Mouse (Mus musculus) neutrophil, adult 5-6 weeks (primary cell): ENCODE results near the gene Synpo2. TPM values are rescaled to one million over a fixed set of nuclear protein-coding genes. Genes with fewer than 3 reads are reported as not detected.
"Not testable (repeated sequence)": the region's sequence is repeated elsewhere in the genome, so short reads cannot be mapped to it uniquely, and the experiment has no call there.

Source experiments
- ATAC-seq: fragments of 151-379, 151-347 bp; 2 replicates; pipeline ENCODE4 v1.8.0; 2017; ENCODE audit warnings: mild to moderate bottlenecking, moderate TSS enrichment; ENCODE audit not compliant: insufficient number of reproducible peaks, poor library complexity, low FRiP score, severe bottlenecking; ENCODE audit errors: extremely low read depth
- total RNA-seq: library from RNA; stranded (forward); fragments of 200-1000 nt; gene quantifications from 2 replicates; pipeline ENCODE4 v1.2.3, GENCODE M21; 2017

Gene Synpo2
- total RNA-seq, 1 experiment from 2014 or later = not detected

DNA sequence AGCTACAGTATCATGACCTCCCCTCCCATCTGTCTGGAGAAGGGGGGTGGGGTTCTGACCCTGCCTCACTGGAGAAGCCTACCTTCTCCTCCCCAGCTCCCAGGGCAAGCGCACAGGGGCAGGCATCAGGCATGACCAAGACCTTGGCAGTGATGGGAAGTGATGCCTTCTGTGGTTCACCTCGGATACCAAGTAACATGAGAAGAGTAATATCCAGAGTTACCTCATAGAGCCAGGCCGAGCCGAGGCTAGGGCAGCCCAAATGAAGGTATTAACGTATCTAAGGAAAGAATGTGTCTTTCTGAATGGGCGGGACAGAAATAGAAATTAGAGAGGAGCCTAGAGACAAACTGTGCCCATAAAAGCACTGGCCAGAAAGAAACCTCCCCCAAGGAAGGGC lies 92.5 kb downstream of the Synpo2 start:
- no peak for ATAC-seq

DNA sequence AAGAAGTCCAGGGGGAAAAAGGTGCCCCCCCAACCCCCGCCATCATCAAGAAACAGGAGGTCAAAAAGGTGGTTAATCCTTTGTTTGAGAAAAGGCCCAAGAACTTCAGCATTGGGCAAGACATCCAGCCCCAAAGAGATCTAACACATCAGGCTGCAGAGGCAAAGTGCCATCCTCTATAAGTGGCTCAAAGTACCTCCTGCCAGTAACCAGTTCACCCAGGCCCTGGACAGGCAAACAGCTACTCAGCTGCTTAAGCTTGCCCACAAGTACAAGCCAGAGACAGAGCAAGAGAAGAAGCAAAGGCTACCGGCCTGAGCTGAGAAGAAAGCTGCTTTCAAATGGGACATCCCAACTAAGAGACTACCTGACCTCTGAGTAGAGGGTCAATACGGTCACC lies 93.7 kb downstream of the Synpo2 start:
- ATAC-seq = no peak

DNA sequence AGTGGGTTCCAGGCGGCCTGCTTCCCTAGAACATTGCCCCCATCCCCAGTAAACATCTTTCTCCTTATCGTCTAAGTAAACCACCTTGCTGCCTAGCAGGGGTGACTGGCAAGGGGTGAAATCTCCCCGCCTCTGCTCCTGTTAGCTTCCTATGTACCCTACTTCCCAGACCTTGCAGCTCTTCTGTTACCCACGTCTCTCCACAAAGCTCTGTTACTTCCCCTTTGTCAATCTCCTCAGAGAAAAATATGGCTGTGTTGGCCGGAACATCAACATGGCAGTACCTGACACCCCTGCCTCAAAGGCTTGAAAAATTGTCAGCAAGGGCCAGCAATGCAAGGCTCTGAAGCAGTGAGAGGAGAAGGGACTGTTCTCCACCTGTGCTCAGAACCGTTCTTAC lies 94.9 kb downstream of the Synpo2 start:
- ATAC-seq = no peak

DNA sequence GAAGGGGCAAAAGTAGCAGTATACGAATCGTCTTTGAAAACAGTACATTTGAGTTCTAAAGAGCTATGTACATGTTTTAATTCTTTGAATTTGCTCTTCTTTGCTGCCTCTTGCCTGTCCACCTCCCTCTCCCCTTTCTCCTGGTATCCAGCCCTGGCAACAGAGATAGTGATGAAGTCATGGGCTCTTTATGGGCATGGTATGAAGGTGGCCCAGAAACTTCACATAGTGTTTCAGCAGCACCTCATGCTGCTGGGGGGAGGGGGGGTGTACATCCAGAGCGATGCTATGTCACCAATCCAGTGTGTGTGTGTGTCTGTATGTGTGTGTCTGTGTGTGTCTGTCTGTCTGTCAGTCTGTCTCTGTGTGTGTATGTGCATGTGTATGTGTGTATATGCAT lies 95.8 kb downstream of the Synpo2 start:
- ATAC-seq = no peak

DNA sequence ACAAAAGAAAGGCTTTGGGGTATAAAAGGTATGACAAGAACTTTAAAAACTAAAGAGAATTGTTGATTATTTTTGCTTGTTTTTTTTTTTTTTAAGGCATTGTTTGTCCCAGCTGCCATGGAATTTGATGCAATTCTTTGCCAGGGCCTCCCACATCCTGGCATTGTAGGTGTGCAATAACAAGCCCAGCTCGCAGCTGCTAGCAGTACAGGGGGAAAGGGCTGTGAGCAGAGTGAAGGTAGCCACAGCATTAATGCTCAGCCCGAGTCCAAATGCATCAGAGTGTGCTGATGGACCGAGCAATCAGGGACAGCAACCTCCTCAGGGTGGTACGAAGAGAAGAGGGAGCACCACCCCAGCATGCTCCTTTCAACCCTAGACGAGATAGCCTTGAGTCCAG lies 96.3 kb downstream of the Synpo2 start:
- ATAC-seq = no peak

DNA sequence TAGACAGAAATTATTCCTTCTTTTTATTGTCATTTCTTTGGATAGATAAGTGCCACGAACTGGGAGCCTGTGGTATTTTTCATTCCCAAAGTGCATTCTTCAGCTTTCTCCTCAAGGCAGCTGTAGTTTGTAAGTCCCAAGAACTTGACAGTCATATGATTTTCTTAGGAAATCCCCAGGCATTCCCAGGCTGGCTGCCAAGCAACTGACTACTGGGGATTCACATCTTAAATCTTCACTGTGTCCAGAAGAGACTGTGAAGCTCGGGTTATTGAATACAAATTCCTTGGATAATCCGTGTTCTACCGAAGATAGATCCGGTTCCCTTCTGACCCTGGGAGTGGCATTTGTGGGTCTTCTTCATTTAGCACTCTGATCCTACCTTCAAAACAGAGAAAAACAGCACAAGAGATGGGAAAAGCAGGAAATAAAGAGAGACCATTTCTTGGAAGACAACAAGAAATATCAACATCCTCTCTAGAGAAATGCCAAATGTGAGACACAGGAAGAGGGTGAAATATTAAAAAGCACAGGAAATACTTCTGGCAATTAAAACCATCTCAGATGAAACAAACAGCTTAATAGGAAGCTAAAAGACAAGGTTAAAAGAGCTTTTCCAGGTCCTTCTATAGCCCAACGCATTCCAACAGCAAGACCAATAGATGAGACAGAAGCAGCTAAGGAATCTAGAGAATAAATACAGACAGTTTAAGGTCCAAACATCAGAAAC lies 97.5 kb downstream of the Synpo2 start:
- ATAC-seq = no peak

DNA sequence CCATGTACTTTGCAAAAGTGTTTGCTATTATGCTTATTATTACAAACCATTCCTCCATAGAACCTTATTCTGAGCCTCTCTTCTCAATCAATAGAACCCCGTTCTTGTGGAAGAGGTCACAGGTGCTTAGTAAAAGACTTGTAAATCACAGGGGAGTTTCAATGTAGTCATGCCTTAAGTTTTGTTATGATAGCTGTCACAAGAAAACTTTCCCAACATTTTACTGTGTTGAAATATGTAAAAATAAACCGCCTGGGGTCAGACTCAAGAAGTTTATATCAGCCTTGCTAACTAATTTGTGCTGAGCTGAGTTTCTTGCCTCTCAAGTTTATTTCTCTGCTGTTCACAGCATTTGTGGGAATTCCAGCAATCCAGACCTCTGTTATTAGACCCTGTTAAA lies 103.8 kb downstream of the Synpo2 start:
- no peak for ATAC-seq

DNA sequence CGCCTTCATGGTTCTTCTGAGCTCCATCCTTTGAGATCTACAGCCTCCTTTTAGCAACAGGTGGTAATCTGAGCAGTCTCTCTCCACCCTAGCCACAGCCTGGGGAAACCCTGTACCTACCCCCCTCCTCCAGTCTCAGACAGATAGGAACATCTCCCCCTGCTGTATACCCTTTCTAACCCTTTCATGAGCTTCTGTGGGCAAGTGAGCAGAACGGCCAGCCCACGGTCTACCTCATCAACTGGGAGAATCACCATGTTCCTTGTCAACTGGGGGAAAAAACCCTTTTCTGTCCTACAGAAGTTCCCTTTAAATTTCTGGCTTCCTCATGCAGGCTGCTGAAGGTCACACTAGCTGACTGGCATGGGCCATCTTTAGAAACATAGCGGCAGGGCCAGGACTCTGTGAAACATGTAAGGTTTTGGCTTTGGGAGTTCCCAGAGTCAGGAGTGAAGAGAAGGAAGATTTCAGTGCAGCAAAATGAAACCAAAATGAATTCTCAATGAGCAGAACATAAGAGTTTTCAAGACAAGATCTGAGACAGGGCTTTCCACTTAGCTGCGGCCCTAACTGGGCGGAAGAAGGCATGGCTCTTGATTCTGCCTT lies 104.7 kb downstream of the Synpo2 start:
- ATAC-seq = no peak

DNA sequence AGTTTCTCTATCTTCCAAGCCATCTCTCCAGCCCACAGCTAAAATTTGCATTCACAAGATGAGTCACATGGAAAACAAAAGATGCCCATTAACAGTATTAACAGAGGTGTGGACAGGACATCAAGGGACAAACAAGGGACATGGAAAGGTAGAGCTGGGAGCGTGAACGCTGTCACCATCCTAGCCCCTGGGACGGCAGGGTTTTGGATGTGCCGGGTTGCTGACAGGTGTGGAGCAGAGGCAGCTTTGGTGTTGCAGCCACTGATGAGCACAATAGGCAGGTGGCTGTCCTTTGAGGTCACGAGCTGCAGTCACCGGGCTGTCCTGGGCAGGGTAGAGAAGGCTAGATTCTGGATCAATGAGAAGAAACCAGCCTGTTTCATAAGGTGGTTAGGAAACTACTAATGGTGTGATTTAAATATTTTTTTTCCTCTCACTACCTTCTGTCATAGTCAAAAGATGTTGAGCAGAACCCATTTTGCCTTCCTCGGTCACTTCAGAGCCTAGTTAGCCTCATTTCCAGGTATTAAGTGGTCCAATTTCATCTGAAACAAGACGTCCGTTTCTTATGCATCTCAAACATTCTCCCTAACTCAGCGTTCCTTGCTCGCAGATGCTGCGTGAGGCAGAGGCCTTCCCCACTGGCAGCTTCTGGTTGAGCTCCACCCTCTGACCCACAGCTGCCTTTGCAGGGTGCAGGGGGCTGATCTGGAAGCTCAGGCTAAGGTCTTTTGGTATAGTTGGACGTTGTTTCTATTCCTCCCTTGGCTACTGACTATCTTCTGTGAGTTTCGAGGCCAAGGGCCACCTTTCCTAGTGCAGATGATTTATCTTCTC lies 105.4 kb downstream of the Synpo2 start:
- no peak for ATAC-seq

DNA sequence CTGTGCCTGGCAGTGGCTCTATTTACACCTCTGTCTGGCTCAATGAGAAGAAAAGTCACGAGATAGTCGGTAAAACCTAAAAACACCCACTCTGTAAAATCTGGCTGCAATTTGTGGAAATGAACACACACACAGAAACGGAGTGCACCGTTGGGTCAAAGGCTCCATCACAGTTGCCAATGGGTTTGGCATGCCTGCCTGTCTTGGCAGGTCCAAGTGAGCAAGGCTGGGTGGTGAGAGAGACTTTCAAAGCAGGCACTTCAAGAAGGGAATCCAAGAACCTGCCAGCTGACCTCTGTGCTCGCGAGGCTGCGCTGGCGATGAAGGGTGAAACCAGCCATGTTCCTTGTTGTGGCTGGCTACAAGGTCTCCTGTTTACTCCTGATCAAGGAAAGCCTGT lies 107.2 kb downstream of the Synpo2 start:
- ATAC-seq = no peak

DNA sequence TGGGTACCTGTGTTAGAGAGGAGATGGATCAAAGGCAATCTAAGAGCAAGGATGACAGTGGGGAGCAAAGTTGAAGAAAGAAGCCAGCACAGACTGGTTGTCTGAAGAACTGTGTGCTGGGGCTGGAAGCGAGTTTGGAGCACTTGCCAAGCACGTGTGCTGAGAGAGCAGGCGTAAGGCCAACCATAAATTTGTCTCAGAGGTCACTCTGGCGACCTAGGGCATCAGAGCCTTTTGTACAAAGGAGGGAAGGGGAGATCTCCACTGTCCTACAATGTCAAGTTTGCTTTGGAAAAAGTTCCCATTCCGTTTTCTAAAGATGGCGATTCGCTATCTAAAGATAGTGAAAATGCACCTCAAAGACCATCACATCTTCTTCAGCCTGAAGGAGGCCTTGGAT lies 107.9 kb downstream of the Synpo2 start:
- ATAC-seq = no peak

DNA sequence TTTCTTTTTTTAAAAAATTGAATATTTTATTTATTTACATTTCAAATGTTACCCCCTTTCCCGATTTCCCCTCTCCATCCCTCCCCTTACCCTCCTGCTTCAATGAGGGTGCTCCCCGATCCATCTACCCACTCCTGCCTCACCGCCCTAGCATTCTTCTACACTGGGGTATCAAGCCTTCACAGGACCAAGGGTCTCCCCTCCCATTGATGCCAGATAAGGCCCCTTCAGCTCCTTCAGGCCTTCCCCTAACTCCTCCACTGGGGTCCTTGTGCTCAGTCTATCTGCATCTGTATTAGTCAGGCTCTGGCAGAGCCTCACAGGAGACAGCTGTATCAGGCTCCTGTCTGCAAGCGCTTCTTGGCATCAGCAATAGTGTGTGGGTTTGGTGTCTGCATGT lies 109.2 kb downstream of the Synpo2 start:
- ATAC-seq = not testable (repeated sequence)

DNA sequence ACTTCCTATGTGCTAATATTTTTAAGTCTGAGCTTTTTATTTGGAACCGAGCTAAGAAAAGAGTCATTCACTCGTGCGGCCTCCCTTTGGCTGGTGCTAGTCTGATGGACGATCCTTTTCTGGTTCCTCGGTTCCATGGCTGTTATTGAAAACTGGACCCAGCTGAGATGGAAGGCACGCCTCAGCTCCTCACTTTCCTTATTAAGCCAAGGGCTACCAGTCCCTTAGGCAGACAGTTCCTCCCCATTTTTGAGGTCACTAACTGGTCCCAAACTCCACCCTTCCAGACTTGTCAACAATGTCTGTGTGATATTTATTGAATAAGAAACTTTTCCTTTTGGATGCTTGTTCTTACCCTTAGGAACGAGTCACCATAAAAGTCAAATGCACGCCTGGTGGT lies 112.1 kb downstream of the Synpo2 start:
- no peak for ATAC-seq

DNA sequence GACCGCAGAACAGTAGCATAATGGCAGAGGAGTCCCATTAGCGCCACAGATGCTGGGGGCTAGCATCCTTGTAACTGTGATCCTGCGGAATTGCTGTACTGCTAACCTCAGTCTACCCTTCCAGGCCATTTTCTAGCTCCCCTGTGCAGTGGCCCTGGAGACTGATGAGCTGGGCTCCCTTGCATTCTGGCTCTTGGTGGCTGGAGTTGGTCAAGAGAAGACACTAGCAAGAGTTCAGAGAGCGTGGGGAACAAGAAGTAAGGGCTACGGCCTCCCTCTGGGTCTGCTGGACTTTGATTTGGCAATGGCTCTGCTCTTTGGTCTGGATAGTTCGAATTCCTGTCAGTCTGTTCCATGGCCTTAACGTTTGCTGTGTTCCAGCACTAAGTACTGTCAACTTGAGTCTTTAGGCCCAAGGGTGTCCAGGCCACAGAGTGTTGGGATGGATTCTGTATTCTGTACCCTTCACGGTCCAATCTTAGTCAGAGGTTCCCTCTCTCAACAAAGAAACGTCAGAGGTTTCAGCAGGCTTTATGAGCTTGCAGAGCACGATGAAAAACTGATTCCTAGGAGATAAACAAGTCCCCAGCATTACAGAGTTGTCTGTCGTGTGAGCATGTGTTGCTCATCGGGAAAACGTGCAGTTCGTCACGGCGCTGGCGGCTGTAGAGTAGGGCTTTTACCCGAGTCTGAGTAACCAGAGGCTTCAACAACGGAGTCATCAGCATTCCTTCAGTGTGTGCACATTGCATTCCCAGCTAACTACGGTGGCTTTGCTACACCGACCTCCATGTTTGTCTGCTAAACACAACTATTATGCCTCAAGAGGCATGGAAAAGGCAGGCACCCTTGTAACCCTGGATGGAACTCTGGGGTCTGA lies 113.6 kb downstream of the Synpo2 start:
- ATAC-seq = no peak

DNA sequence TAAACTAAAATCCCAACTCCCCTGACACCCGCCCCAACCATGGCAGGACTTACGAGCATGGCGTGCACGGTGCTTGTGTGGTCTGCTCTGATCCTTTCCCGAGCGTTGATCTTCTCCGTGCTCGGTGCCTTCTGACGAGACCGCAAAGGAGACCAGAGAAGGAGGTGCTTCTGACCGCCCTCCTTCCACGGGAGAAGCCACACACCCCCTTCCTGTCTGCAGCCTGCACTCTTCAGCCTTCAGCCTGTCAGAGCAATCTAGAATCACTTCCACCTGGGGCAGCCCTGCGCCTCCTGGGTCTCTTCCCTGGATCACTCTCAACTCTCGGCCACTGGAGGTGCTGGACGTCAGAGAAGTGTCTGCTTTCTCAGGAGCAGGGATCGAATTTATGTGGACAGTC lies 119.0 kb downstream of the Synpo2 start:
- ATAC-seq = no peak

DNA sequence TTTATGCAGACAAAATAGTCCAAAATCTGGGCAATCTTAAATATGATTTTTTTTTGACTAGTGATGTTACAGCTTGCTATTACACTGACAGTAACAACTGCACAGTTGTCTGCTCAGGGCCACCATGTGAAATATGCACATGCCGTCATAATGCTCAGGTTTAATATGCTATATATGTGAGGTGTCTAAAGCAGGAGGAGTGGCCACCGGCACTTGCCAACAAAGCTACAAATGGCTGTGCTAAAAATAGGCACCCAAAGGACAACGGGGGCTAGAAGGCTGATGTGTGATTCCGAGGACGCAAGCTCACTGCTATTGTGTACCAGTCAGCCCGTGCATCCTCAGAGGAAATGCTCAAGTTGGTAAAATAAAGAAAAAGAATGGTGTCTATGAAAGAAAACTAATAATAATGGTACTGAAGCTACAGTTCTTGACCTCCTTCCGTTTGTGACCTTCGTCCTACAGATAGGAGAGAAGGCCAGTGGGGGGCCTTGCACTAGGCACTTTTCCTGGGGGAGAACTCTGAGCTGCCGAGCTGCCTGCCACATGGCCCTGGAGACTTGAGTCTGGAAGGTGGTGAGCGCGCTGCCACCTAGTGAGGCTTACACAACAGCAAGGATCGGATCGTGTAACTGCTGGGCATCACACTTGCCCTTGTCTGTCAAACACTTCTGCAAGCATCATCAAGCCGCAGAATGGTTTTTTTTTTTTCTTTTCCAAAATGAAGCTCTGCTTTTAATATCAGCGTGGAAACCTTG lies 120.0 kb downstream of the Synpo2 start:
- ATAC-seq = no peak

DNA sequence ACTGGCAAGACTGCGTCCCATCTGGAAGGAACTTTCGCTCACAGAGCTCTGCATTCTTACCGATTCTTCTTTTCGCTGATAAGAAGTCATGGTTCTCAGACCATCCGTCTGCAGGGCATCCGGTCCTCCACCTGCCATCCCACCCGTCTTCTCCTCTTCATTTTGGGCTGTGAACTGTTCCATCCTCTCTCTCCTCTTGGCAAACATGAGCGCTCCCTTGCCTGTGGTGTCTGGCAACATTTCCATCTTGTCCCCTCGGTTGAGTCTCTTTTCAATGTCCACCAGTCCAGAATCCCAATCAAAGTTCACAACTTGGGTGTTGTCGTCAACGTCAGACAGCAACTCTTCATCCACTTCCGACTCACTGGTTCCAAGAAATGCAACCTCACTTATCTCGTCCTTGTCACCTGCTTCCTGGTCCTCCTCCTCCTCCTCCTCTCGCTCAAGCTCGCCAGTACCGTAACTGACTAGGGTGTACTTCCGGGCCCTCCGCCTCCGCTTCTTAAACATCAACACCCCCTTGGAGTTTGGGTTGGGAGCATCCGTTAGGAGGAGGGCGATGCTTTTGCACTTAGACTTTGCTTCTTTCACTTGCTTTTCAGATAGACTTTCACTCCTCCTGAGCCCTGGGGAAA lies 121.8 kb downstream of the Synpo2 start:
- no peak for ATAC-seq

DNA sequence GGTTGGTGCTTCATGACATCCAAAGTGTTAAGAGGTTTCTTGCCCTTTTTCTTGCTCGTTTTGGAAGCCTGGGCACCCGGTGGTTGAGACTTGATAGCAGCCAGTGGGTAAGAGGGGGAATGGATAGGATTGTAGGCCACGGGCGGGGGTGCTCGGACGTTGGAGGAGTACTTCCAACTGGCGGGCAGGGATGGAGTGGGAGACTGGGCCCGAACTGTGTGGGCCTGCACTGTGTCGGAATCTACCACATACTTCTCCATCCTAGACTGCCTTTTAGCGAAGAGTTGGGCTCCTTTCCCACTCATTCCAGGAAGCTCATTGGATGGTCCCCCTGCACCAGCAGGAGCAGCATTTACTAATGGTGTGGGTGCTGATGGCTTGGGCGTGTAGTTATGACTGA lies 123.2 kb downstream of the Synpo2 start:
- ATAC-seq = no peak
